Mouse (Mus musculus): ENCODE measurements at regions not wholly inside any gene's neighbourhood (a gene's known extent, or its start where the extent isn't known, plus 50 kb on each side); places are given as distances from the start of the nearest gene placed in this dataset.

GRCm38 (mm10) chr12:27496826-27497557 lies 154.6 kb upstream of the Sox11 start:
- H3K4me3 ChIP-seq (replicated peaks; ENCODE audit: low read depth, low read length), result no peak overlapping the region
- peak overlapping the region; percentile 49 for H3K27ac ChIP-seq (replicated peaks; ENCODE audit: low read depth, low read length)
- ATAC-seq (ENCODE audit: low FRiP score, low TSS enrichment), result peak; percentile 58; the same call in 1 of the 2 replicates
- DNase-seq, result peak; percentile 69
- H3K4me1 ChIP-seq (ENCODE audit: control insufficient read depth, insufficient read depth, low read length), result peaks cover 35% of the 10 kb centered on the region
- H3K9me3 ChIP-seq (ENCODE audit: control insufficient read depth, low read length), result no peaks in the 10 kb centered on the region
- 9% methylated on average over 6 of the region's 6 CpGs for WGBS
- H3K27me3 ChIP-seq (ENCODE audit: control insufficient read depth, insufficient read depth, low read length), result no peaks in the 10 kb centered on the region
- no peak overlapping the region for H3K4me2 ChIP-seq (ENCODE audit: low read length)
- H3K36me3 ChIP-seq (ENCODE audit: control insufficient read depth, insufficient read depth, low read length), result no peaks in the 10 kb centered on the region
- no peak overlapping the region for H3K9ac ChIP-seq (replicated peaks; ENCODE audit: low read length)

GRCm38 (mm10) chr12:27492270-27492669 lies 149.9 kb upstream of the Sox11 start:
- no peak for DNase-seq
- H3K4me3 ChIP-seq (replicated peaks; ENCODE audit: low read depth, low read length), result no peak overlapping the region
- no peaks in the 10 kb centered on the region for H3K36me3 ChIP-seq (ENCODE audit: control insufficient read depth, insufficient read depth, low read length)
- H3K4me1 ChIP-seq (ENCODE audit: control insufficient read depth, insufficient read depth, low read length), result peaks cover 26% of the 10 kb centered on the region
- H3K27me3 ChIP-seq (ENCODE audit: control insufficient read depth, insufficient read depth, low read length), result no peaks in the 10 kb centered on the region
- no peak overlapping the region for H3K27ac ChIP-seq (replicated peaks; ENCODE audit: low read depth, low read length)
- H3K4me2 ChIP-seq (ENCODE audit: low read length), result no peak overlapping the region
- no peak overlapping the region for H3K9ac ChIP-seq (replicated peaks; ENCODE audit: low read length)
- H3K9me3 ChIP-seq (ENCODE audit: control insufficient read depth, low read length), result no peaks in the 10 kb centered on the region
- 11% methylated on average over 2 of the region's 2 CpGs for WGBS
- ATAC-seq (ENCODE audit: low FRiP score, low TSS enrichment), result no peak

DNA sequence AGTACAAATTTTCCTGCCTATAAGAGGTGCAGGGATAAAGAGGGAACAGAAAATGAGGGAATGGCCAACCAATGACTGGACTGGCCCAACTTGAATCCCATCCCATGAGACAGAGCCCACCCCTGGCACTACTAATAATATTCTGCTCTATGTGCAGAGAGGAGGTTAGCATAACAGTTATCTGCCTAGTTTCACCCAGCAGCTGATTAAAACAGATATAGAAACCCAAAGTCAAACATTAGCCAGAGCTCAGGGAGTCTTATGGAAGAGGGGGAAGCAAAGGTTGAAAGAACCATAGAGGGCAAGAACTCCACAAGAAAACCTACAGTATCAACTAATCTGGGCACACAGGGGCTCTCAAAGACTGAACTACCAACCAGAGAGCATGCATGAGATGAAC lies 138.9 kb upstream of the Sox11 start:
- no peak overlapping the region for H3K9ac ChIP-seq (replicated peaks; ENCODE audit: low read length)
- DNase-seq (no peak), ATAC-seq (ENCODE audit: low FRiP score, low TSS enrichment) (no peak)
- H3K27ac ChIP-seq (replicated peaks; ENCODE audit: low read depth, low read length), result no peak overlapping the region
- no peaks in the 10 kb centered on the region for H3K27me3 ChIP-seq (ENCODE audit: control insufficient read depth, insufficient read depth, low read length)
- no peaks in the 10 kb centered on the region for H3K9me3 ChIP-seq (ENCODE audit: control insufficient read depth, low read length)
- no peaks in the 10 kb centered on the region for H3K4me1 ChIP-seq (ENCODE audit: control insufficient read depth, insufficient read depth, low read length)
- H3K4me3 ChIP-seq (replicated peaks; ENCODE audit: low read depth, low read length), result no peak overlapping the region
- H3K4me2 ChIP-seq (ENCODE audit: low read length), result no peak overlapping the region
- no peaks in the 10 kb centered on the region for H3K36me3 ChIP-seq (ENCODE audit: control insufficient read depth, insufficient read depth, low read length)

- H3K36me3 ChIP-seq (ENCODE audit: control insufficient read depth, insufficient read depth, low read length), result no peaks in the 10 kb centered on the region
- WGBS, result 86% methylated on average over 7 of the region's 7 CpGs
- H3K9ac ChIP-seq (replicated peaks; ENCODE audit: low read length), result no peak overlapping the region
- no peak for DNase-seq
- H3K4me3 ChIP-seq (replicated peaks; ENCODE audit: low read depth, low read length), result no peak overlapping the region
- no peaks in the 10 kb centered on the region for H3K27me3 ChIP-seq (ENCODE audit: control insufficient read depth, insufficient read depth, low read length)
- no peaks in the 10 kb centered on the region for H3K9me3 ChIP-seq (ENCODE audit: control insufficient read depth, low read length)
- no peaks in the 10 kb centered on the region for H3K4me1 ChIP-seq (ENCODE audit: control insufficient read depth, insufficient read depth, low read length)
- H3K27ac ChIP-seq (replicated peaks; ENCODE audit: low read depth, low read length), result no peak overlapping the region
- no peak overlapping the region for H3K4me2 ChIP-seq (ENCODE audit: low read length)
- no peak for ATAC-seq (ENCODE audit: low FRiP score, low TSS enrichment)
Measured at GRCm38 (mm10) chr12:27479601-27480001, 137.2 kb upstream of the Sox11 start.

- no peak for DNase-seq
- no peak overlapping the region for H3K9ac ChIP-seq (replicated peaks; ENCODE audit: low read length)
- H3K9me3 ChIP-seq (ENCODE audit: control insufficient read depth, low read length), result no peaks in the 10 kb centered on the region
- H3K27me3 ChIP-seq (ENCODE audit: control insufficient read depth, insufficient read depth, low read length), result no peaks in the 10 kb centered on the region
- ATAC-seq (ENCODE audit: low FRiP score, low TSS enrichment), result no peak
- no peak overlapping the region for H3K4me3 ChIP-seq (replicated peaks; ENCODE audit: low read depth, low read length)
- no peak overlapping the region for H3K27ac ChIP-seq (replicated peaks; ENCODE audit: low read depth, low read length)
- H3K4me1 ChIP-seq (ENCODE audit: control insufficient read depth, insufficient read depth, low read length), result peaks cover 7% of the 10 kb centered on the region; the same call in 1 of the 2 replicates
- no peaks in the 10 kb centered on the region for H3K36me3 ChIP-seq (ENCODE audit: control insufficient read depth, insufficient read depth, low read length)
- no peak overlapping the region for H3K4me2 ChIP-seq (ENCODE audit: low read length)
- 84% methylated on average over 4 of the region's 4 CpGs for WGBS
Measured at GRCm38 (mm10) chr12:27474631-27475030, 132.3 kb upstream of the Sox11 start.

- Histone ChIP-seq H3K4me1 (ENCODE audit: control insufficient read depth, insufficient read depth, low read length) (peaks cover 7% of the 10 kb centered on the region; the same call in 1 of the 2 replicates), H3K27me3 (ENCODE audit: control insufficient read depth, insufficient read depth, low read length) (no peaks in the 10 kb centered on the region), H3K4me3 (replicated peaks; ENCODE audit: low read depth, low read length) (no peak overlapping the region), H3K36me3 (ENCODE audit: control insufficient read depth, insufficient read depth, low read length) (no peaks in the 10 kb centered on the region), H3K27ac (replicated peaks; ENCODE audit: low read depth, low read length) (no peak overlapping the region), H3K9me3 (ENCODE audit: control insufficient read depth, low read length) (no peaks in the 10 kb centered on the region), H3K9ac (replicated peaks; ENCODE audit: low read length) (no peak overlapping the region), H3K4me2 (ENCODE audit: low read length) (no peak overlapping the region)
- ATAC-seq (ENCODE audit: low FRiP score, low TSS enrichment) (no peak), DNase-seq (no peak)
- WGBS, result 34% methylated on average over 5 of the region's 5 CpGs
Measured at GRCm38 (mm10) chr12:27471557-27471956, 129.2 kb upstream of the Sox11 start.

GRCm38 (mm10) chr12:27470346-27470745 lies 128.0 kb upstream of the Sox11 start:
- Histone ChIP-seq H3K4me3 (replicated peaks; ENCODE audit: low read depth, low read length) (no peak overlapping the region), H3K27me3 (ENCODE audit: control insufficient read depth, insufficient read depth, low read length) (no peaks in the 10 kb centered on the region), H3K27ac (replicated peaks; ENCODE audit: low read depth, low read length) (no peak overlapping the region), H3K4me1 (ENCODE audit: control insufficient read depth, insufficient read depth, low read length) (peaks cover 7% of the 10 kb centered on the region; the same call in 1 of the 2 replicates), H3K9ac (replicated peaks; ENCODE audit: low read length) (no peak overlapping the region), H3K9me3 (ENCODE audit: control insufficient read depth, low read length) (no peaks in the 10 kb centered on the region), H3K4me2 (ENCODE audit: low read length) (no peak overlapping the region), H3K36me3 (ENCODE audit: control insufficient read depth, insufficient read depth, low read length) (no peaks in the 10 kb centered on the region)
- ATAC-seq (ENCODE audit: low FRiP score, low TSS enrichment), result no peak
- no peak for DNase-seq

- DNase-seq, result no peak
- Histone ChIP-seq H3K9ac (replicated peaks; ENCODE audit: low read length) (no peak overlapping the region), H3K27ac (replicated peaks; ENCODE audit: low read depth, low read length) (no peak overlapping the region), H3K27me3 (ENCODE audit: control insufficient read depth, insufficient read depth, low read length) (no peaks in the 10 kb centered on the region), H3K4me1 (ENCODE audit: control insufficient read depth, insufficient read depth, low read length) (peaks cover 7% of the 10 kb centered on the region; the same call in 1 of the 2 replicates), H3K4me2 (ENCODE audit: low read length) (no peak overlapping the region), H3K9me3 (ENCODE audit: control insufficient read depth, low read length) (no peaks in the 10 kb centered on the region), H3K36me3 (ENCODE audit: control insufficient read depth, insufficient read depth, low read length) (no peaks in the 10 kb centered on the region), H3K4me3 (replicated peaks; ENCODE audit: low read depth, low read length) (no peak overlapping the region)
- 84% methylated on average over 1 of the region's 1 CpGs for WGBS
- no peak for ATAC-seq (ENCODE audit: low FRiP score, low TSS enrichment)
Measured at GRCm38 (mm10) chr12:27468782-27469181, 126.4 kb upstream of the Sox11 start.

DNA sequence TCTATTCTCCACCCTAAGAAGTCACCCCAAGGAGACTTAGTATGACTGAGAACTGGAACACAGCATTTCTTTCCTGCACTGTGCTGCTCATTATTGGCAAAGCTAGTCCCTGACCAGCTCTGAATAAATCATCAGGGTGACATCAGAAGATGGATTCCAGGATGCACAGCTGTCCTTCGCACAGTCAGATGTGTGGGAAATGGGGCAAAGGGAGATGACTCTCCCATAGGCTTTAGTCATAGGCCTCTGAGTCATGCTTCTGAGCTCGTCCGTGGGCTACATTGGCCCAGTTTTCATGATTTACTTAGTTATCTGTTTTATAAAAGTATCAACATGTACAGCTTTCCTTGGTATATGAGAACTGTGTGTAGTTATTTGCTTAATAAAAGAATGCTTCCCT lies 125.8 kb upstream of the Sox11 start:
- no peaks in the 10 kb centered on the region for H3K27me3 ChIP-seq (ENCODE audit: control insufficient read depth, insufficient read depth, low read length)
- WGBS, result 86% methylated on average over 3 of the region's 3 CpGs
- peaks cover 7% of the 10 kb centered on the region; the same call in 1 of the 2 replicates for H3K4me1 ChIP-seq (ENCODE audit: control insufficient read depth, insufficient read depth, low read length)
- H3K9ac ChIP-seq (replicated peaks; ENCODE audit: low read length), result no peak overlapping the region
- H3K27ac ChIP-seq (replicated peaks; ENCODE audit: low read depth, low read length), result no peak overlapping the region
- no peak overlapping the region for H3K4me3 ChIP-seq (replicated peaks; ENCODE audit: low read depth, low read length)
- ATAC-seq (ENCODE audit: low FRiP score, low TSS enrichment) (no peak), DNase-seq (no peak)
- no peaks in the 10 kb centered on the region for H3K36me3 ChIP-seq (ENCODE audit: control insufficient read depth, insufficient read depth, low read length)
- no peaks in the 10 kb centered on the region for H3K9me3 ChIP-seq (ENCODE audit: control insufficient read depth, low read length)
- no peak overlapping the region for H3K4me2 ChIP-seq (ENCODE audit: low read length)
